Mouse (Mus musculus) gastrocnemius, postnatal 4 days (tissue): ENCODE measurements around the gene Senp8. TPM values are rescaled to one million over a fixed set of nuclear protein-coding genes. Genes with fewer than 3 reads are reported as not detected.

Experiments
- DNase-seq, 2 experiments: peaks; one replicate each; pipeline ENCODE4 v3.0.0; 2021 to 2022; ENCODE audit warnings: low spot score in 2 of 2, mixed read lengths in 2 of 2
- total RNA-seq, 2 experiments: library from RNA; stranded (reverse); gene quantifications; 2 replicates each; pipeline ENCODE4 v1.2.3; 2021

Gene Senp8
- total RNA-seq, 2 experiments from 2014 or later: 8.9 to 9.1 TPM

- DNase-seq: no peak
These were observed 32.3 kb downstream of the Senp8 start for GRCm38 (mm10) chr9:59718237-59718636.

DNA sequence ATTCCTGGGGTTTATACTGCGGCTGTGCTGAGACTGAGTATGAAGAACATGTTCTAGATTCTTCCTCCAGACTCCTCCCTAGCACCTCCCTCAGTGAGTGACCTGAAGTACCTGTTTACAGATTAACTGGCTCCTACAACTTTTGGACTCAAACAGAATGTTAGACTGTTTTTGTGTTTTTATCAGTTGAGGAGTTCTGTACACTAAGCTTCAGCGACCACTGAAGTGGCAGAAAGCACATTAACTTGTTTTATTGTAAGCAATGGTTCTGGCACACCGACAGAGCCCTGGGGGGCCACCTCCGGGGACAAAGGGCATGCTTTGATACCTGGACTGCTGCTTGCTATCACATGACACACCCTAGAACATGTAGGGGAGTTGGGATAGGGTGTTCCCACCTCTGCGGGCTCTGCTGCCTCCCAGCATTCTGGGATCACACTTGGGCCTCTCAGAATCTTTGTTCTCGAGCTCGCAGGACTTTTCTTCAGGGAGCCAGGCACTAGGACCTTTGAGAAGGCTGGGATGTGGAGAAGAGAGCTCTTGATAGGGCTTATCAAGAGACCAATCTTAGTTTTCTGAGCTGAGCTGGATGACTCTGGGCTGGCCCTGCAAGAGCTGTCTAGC is 34.1 kb downstream of the Senp8 start:
- no peak for DNase-seq

DNA sequence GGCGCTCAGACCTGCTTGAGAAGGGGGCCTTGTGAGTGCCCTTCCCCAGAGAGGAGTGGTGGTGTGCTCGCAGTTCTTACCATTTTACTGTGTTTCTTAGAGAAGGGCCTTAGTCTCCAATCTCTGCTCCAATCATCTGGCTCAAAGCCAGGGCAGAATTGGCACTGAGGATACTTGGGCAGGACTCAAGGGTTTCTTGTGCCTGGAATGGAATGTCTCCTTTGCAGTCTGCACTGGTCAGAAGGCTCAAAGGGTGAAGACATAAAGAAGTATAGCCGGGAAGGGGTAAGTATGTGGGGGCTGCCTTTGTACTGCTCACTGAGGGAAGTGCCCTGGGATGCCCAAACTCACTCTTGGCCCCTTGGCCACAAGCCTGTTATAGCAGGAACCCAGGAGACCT is 41.3 kb downstream of the Senp8 start:
- DNase-seq: no peak

- DNase-seq: no peak
These were observed 43.4 kb downstream of the Senp8 start for GRCm38 (mm10) chr9:59706850-59707825.

GRCm38 (mm10) chr9:59703099-59703498 is 47.4 kb downstream of the Senp8 start:
- no peak for DNase-seq

DNA sequence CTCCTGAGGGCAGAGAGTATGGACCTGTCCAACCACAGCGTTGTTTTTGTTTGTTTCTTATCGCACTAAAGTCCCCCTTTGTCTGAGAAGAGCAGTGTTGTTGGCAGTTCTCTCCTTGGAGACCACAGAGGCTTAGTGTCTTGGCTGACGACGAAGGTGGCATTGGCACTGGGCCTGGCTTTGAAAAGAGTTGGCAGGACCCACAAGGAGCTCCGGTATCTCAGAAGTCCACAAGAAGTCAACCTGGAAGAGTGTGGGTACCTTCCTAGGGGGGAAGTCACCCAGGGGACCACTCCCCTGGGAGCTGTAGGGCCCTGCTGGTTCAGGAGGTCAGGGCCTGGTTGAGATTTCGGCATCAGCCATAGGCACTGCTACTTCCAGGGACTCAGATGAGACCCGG is 49.4 kb downstream of the Senp8 start:
- DNase-seq: no peak

DNA sequence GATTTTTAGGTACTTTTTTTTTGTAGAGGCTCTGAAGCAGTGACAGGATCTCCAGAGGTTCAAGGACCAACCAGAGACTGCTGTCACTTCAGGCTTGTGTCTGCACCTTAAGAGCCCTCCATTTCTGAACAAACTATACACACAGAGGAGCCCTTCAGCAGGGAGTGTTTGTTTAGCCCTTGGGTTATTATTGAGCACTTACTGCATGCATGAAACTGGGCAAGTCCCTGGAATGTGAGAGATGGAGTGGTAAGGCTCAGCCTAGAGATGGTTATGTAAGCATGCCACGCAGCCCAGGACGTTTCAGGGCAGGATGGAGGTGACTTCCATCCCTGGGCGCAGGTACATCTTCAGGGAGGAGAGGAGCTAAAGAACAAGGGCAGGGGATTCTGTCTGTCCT is 54.1 kb downstream of the Senp8 start:
- no peak for DNase-seq

DNA sequence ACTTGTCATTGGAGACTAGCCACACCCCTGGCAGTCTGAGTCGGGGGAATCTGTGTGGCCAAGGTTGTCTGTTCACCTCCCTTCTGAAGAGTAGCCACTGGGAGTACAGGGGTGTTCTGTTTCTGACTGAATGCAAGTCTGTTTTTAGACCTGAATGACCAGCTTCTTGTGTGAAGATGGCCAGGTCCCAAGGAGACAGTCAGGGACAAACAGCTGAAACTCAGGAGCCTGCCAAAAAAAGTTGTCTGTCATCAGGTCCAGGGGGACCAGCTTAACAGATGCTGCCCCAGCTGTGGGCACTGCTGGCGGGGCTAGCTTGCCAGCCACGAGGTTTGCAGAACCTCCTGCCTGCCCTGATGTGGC is 55.1 kb downstream of the Senp8 start:
- DNase-seq: no peak

GRCm38 (mm10) chr9:59694571-59695450 is 55.7 kb downstream of the Senp8 start:
- no peak for DNase-seq

GRCm38 (mm10) chr9:59692145-59692544 is 58.4 kb downstream of the Senp8 start:
- DNase-seq: peak; percentile 36 to 66

- DNase-seq: peak; percentile 83 to 86
These were observed 58.8 kb downstream of the Senp8 start for GRCm38 (mm10) chr9:59691635-59692094.

DNA sequence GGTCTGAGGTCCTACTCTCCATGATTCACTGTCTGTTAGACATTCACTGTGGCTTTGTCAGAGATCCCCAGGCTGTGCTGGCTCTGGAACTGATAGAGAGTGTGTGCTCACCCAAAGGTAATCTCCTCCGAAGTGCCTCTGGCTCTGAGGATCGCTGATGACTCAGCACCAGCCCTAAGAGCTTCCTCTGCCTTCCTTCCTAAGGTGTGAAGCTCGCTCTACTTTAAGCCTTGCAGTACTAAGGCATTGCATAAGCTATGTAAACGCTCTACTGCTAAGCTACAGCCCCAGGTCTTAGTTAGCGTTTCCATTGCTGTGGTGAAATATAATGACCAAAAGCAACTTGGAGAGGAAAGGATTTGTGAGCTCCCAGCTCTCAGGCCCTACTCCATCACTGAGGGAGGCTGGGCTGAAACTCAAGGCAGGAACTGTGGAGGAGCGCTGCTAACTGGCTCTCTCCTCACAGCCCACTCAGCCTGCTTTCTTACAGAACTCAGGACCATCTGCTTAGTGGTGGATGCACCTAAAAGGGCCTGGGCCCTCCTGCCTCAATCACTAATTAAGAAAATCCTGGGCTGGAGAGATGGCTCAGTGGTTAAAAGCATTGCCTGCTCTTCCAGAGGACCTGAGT is 63.0 kb downstream of the Senp8 start:
- DNase-seq: no peak

Other genes with a start within 250 kb of the Senp8 start
- gene Hexa, start 211.2 kb downstream of the Senp8 start, total RNA-seq: 10 to 100 TPM; 30.0 to 35.1 TPM
- gene Tmem202, start 210.9 kb downstream of the Senp8 start, total RNA-seq: under 1 TPM; 0.42 to 0.65 TPM
- under 1 TPM in 1 of 2 experiments, not detected in 1; 0.15 TPM for gene Celf6, start 172.8 kb downstream of the Senp8 start, total RNA-seq
- 10 to 100 TPM; 22.2 to 24.0 TPM for gene Parp6, start 133.4 kb downstream of the Senp8 start, total RNA-seq
- 1,000 to 10,000 TPM; 1,566 to 1,695 TPM for gene Pkm, start 94.3 kb downstream of the Senp8 start, total RNA-seq
- gene Gramd2, start 70.6 kb downstream of the Senp8 start, total RNA-seq: under 1 TPM; 0.54 to 0.60 TPM
- 10 to 100 TPM; 28.7 to 30.9 TPM for gene Myo9a, start 186 bp upstream of the Senp8 start, total RNA-seq
- not detected for gene Nr2e3, start 209.9 kb upstream of the Senp8 start, total RNA-seq